Mouse (Mus musculus) C2C12 (cell line): ENCODE data around the gene Acbd4.

Experiments used
- CTCF ChIP-seq: IDR thresholded peaks from one replicate; pipeline ENCODE4 v1.5.1; 2011; ENCODE audit not compliant: control insufficient read depth, insufficient read depth, insufficient read length
- MAX ChIP-seq: IDR thresholded peaks from one replicate; pipeline ENCODE4 v1.6.1; 2011; ENCODE audit warnings: mild to moderate bottlenecking, control low read depth

- TF ChIP-seq MAX (no peak), CTCF (no peak)
These were observed 10.5 kb downstream of the Acbd4 start for GRCm38 (mm10) chr11:103111881-103112551.
